Mouse (Mus musculus): Measurements from ENCODE around the gene Rps6kb2. TPM values are rescaled to one million over a fixed set of nuclear protein-coding genes. Genes with fewer than 3 reads are reported as not detected.
"Not testable (repeated sequence)": the region's sequence is repeated elsewhere in the genome, so short reads cannot be mapped to it uniquely, and the experiment has no call there.

Rps6kb2 gene
- polyA plus RNA-seq, 1 experiment from 2014 or later: 51.6 TPM

GRCm38 (mm10) chr19:4139446-4139845 lies 23.7 kb downstream of the Rps6kb2 start, which contains the start of gene Gpr152:
Gene Gpr152, plus strand, starts transcription at chr19:4139787.
- 73% methylated on average over 2 of the region's 2 CpGs for WGBS
- H3K4me2 ChIP-seq (ENCODE audit: low read depth, low read length): no peak within 1 kb of the TSS
- H3K4me1 ChIP-seq (replicated peaks; ENCODE audit: control insufficient read depth, insufficient read depth, low read length): 0 out of 2 replicates have a peak, but pooled peaks cover 4% of the 10 kb centered on the region
- H3K36me3 ChIP-seq (ENCODE audit: control insufficient read depth, insufficient read depth, low read length): no peaks in the 10 kb centered on the region
- no peaks in the 10 kb centered on the region for H3K27me3 ChIP-seq (ENCODE audit: control insufficient read depth, insufficient read depth, low read depth, low read length)
- H3K4me3 ChIP-seq (ENCODE audit: low read length): no peak within 1 kb of the TSS
- no peak within 1 kb of the TSS for H3K27ac ChIP-seq (ENCODE audit: low read length)
- H3K9ac ChIP-seq (ENCODE audit: low read length): no peak within 1 kb of the TSS
- no peaks in the 10 kb centered on the region for H3K9me3 ChIP-seq (ENCODE audit: control insufficient read depth, low read length)
- no peak for ATAC-seq (ENCODE audit: low read depth)

DNA sequence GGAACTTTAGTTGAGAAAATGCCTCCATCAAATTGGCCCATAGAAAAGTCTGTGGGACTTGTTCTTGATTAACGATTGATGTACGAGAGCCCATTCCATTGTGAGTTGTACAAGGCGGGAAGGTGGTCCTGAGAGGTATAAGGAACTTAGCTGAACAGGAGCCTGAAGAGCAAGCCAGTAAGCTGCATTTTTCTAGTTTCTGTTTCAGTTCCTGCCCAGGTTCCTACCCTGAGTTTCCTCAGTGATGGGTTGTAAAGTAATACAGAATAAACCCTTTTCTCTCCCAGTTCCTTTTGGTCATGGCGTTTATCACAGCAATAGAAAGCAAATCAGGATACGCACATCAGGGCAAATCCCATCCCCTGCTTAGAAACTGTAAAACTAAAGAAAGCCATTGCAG lies 25.2 kb downstream of the Rps6kb2 start:
- Histone ChIP-seq H3K4me3 (ENCODE audit: low read length) (no peak overlapping the region), H3K27me3 (ENCODE audit: control insufficient read depth, insufficient read depth, low read depth, low read length) (no peaks in the 10 kb centered on the region), H3K9ac (ENCODE audit: low read length) (no peak overlapping the region), H3K4me1 (replicated peaks; ENCODE audit: control insufficient read depth, insufficient read depth, low read length) (0 out of 2 replicates have a peak, but pooled peaks cover 4% of the 10 kb centered on the region), H3K9me3 (ENCODE audit: control insufficient read depth, low read length) (no peaks in the 10 kb centered on the region), H3K27ac (ENCODE audit: low read length) (no peak overlapping the region), H3K36me3 (ENCODE audit: control insufficient read depth, insufficient read depth, low read length) (0 out of 2 replicates have a peak, but pooled peaks cover 3% of the 10 kb centered on the region), H3K4me2 (ENCODE audit: low read depth, low read length) (no peak overlapping the region)
- no peak for ATAC-seq (ENCODE audit: low read depth)
- 80% methylated on average over 5 of the region's 5 CpGs for WGBS

- H3K27me3 ChIP-seq (ENCODE audit: control insufficient read depth, insufficient read depth, low read depth, low read length): no peaks in the 10 kb centered on the region
- no peaks in the 10 kb centered on the region for H3K9me3 ChIP-seq (ENCODE audit: control insufficient read depth, low read length)
- 0 out of 2 replicates have a peak, but pooled peaks cover 4% of the 10 kb centered on the region for H3K4me1 ChIP-seq (replicated peaks; ENCODE audit: control insufficient read depth, insufficient read depth, low read length)
- WGBS: 61% methylated on average over 5 of the region's 5 CpGs
- H3K27ac ChIP-seq (ENCODE audit: low read length): no peak overlapping the region
- H3K4me3 ChIP-seq (ENCODE audit: low read length): no peak overlapping the region
- no peak overlapping the region for H3K4me2 ChIP-seq (ENCODE audit: low read depth, low read length)
- H3K9ac ChIP-seq (ENCODE audit: low read length): no peak overlapping the region
- 0 out of 2 replicates have a peak, but pooled peaks cover 6% of the 10 kb centered on the region for H3K36me3 ChIP-seq (ENCODE audit: control insufficient read depth, insufficient read depth, low read length)
- no peak for ATAC-seq (ENCODE audit: low read depth)
Observed at GRCm38 (mm10) chr19:4136463-4136862, 26.7 kb downstream of the Rps6kb2 start.

GRCm38 (mm10) chr19:4135963-4136345 lies 27.2 kb downstream of the Rps6kb2 start:
- not testable (repeated sequence) for H3K9ac ChIP-seq (ENCODE audit: low read length); H3K27ac ChIP-seq (ENCODE audit: low read length); H3K4me3 ChIP-seq (ENCODE audit: low read length); H3K9me3 ChIP-seq (ENCODE audit: control insufficient read depth, low read length); H3K36me3 ChIP-seq (ENCODE audit: control insufficient read depth, insufficient read depth, low read length); H3K27me3 ChIP-seq (ENCODE audit: control insufficient read depth, insufficient read depth, low read depth, low read length); H3K4me2 ChIP-seq (ENCODE audit: low read depth, low read length); H3K4me1 ChIP-seq (replicated peaks; ENCODE audit: control insufficient read depth, insufficient read depth, low read length); ATAC-seq (ENCODE audit: low read depth)
- WGBS: 16% methylated on average over 8 of the region's 8 CpGs

DNA sequence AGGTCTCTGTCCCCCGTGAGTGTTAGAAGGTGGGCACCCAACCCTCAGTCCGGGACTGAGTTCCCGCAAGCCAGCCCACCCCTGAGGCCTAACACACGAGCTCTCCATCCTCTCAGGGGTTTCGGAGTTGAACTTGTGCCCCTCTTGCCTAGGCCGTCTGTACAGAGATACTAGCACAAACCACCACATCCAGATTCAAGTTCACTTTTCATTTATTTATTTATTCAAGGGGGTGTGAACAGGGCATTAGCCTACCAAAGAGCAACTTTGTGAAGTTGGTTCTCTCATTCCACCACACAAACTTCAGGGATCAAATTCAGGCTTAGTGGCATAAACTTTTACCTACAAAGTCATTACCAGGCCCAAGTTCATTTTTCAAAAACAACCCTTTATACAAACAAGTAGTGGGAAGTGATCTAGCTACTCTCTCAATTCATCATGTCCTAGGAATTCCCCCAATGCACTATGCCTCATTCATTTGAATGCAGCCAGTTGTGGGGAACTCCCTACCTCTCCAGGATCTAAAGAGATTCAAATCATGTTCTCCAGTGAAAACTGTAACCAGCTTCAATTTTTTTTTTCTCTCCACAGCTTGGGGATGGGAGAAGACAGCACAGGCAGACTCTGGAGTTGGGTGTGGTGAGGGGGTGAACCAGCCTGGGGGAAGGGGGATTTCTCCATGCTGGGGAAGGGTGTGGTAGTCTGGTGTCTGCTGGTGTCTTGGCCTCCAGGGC lies 27.8 kb downstream of the Rps6kb2 start:
- not testable (repeated sequence) for H3K9me3 ChIP-seq (ENCODE audit: control insufficient read depth, low read length); ATAC-seq (ENCODE audit: low read depth); H3K4me3 ChIP-seq (ENCODE audit: low read length); H3K36me3 ChIP-seq (ENCODE audit: control insufficient read depth, insufficient read depth, low read length); H3K4me1 ChIP-seq (replicated peaks; ENCODE audit: control insufficient read depth, insufficient read depth, low read length); H3K27me3 ChIP-seq (ENCODE audit: control insufficient read depth, insufficient read depth, low read depth, low read length); H3K4me2 ChIP-seq (ENCODE audit: low read depth, low read length); H3K27ac ChIP-seq (ENCODE audit: low read length); H3K9ac ChIP-seq (ENCODE audit: low read length)
- WGBS: 70% methylated on average over 6 of the region's 6 CpGs

DNA sequence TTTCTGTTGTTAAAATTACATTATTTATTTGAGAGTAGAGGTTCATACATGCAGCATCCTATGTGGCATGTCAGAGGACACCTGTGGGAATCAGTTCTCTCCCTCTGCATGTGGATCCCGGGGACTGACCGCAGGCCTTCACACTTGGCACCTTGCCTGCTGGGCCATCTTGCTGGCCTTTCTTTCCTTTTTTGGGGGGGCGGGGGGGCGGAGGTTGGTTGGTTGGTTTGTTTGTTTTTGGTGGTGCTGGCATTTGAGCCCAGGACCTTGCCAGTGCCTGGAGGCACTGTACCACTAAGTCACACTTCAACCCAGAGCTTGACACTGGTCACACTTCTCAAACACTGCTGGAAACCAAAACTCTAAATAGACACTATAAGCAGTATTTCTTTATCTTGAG lies 28.8 kb downstream of the Rps6kb2 start:
- WGBS: 85% methylated on average over 4 of the region's 4 CpGs
- H3K4me2 ChIP-seq (ENCODE audit: low read depth, low read length): no peak overlapping the region
- H3K27ac ChIP-seq (ENCODE audit: low read length): no peak overlapping the region
- no peak overlapping the region for H3K9ac ChIP-seq (ENCODE audit: low read length)
- H3K9me3 ChIP-seq (ENCODE audit: control insufficient read depth, low read length): no peaks in the 10 kb centered on the region
- no peak overlapping the region for H3K4me3 ChIP-seq (ENCODE audit: low read length)
- H3K4me1 ChIP-seq (replicated peaks; ENCODE audit: control insufficient read depth, insufficient read depth, low read length): 0 out of 2 replicates have a peak, but pooled peaks cover 4% of the 10 kb centered on the region
- peaks cover 11% of the 10 kb centered on the region for H3K36me3 ChIP-seq (ENCODE audit: control insufficient read depth, insufficient read depth, low read length)
- ATAC-seq (ENCODE audit: low read depth): no peak
- no peaks in the 10 kb centered on the region for H3K27me3 ChIP-seq (ENCODE audit: control insufficient read depth, insufficient read depth, low read depth, low read length)

GRCm38 (mm10) chr19:4131768-4132167 lies 31.4 kb downstream of the Rps6kb2 start:
- H3K4me2 ChIP-seq (ENCODE audit: low read depth, low read length): no peak overlapping the region
- H3K27ac ChIP-seq (ENCODE audit: low read length): no peak overlapping the region
- no peak overlapping the region for H3K9ac ChIP-seq (ENCODE audit: low read length)
- WGBS: 90% methylated on average over 2 of the region's 2 CpGs
- no peaks in the 10 kb centered on the region for H3K27me3 ChIP-seq (ENCODE audit: control insufficient read depth, insufficient read depth, low read depth, low read length)
- no peak overlapping the region for H3K4me3 ChIP-seq (ENCODE audit: low read length)
- peaks cover 17% of the 10 kb centered on the region for H3K36me3 ChIP-seq (ENCODE audit: control insufficient read depth, insufficient read depth, low read length)
- no peak for ATAC-seq (ENCODE audit: low read depth)
- no peaks in the 10 kb centered on the region for H3K9me3 ChIP-seq (ENCODE audit: control insufficient read depth, low read length)
- peaks cover 4% of the 10 kb centered on the region for H3K4me1 ChIP-seq (replicated peaks; ENCODE audit: control insufficient read depth, insufficient read depth, low read length)

DNA sequence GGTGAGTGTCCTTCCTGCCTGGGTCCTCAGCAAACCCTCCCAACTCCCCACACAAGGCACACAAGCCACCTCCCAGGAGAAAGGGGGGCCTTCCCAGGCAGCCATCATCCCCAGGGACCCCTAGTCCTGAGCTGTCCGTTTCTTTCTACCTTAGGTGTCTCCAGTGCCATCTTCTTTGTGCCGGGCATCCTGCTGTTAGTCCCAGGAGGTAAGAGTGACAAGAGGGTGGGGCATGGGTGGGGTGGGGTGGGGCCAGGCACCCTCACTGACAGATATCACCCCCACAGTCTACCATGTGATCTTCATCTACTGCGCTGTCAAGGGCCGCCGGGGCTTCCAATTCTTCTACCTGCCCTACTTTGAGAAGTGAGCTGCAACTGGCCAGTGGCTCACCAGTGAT lies 32.1 kb downstream of the Rps6kb2 start:
- H3K4me2 ChIP-seq (ENCODE audit: low read depth, low read length): no peak overlapping the region
- H3K4me3 ChIP-seq (ENCODE audit: low read length): no peak overlapping the region
- WGBS: 88% methylated on average over 5 of the region's 5 CpGs
- no peak overlapping the region for H3K9ac ChIP-seq (ENCODE audit: low read length)
- peaks cover 8% of the 10 kb centered on the region for H3K4me1 ChIP-seq (replicated peaks; ENCODE audit: control insufficient read depth, insufficient read depth, low read length)
- ATAC-seq (ENCODE audit: low read depth): no peak
- no peaks in the 10 kb centered on the region for H3K27me3 ChIP-seq (ENCODE audit: control insufficient read depth, insufficient read depth, low read depth, low read length)
- H3K36me3 ChIP-seq (ENCODE audit: control insufficient read depth, insufficient read depth, low read length): peaks cover 17% of the 10 kb centered on the region
- H3K9me3 ChIP-seq (ENCODE audit: control insufficient read depth, low read length): no peaks in the 10 kb centered on the region
- no peak overlapping the region for H3K27ac ChIP-seq (ENCODE audit: low read length)

- Histone ChIP-seq H3K4me3 (ENCODE audit: low read length) (no peak overlapping the region), H3K4me1 (replicated peaks; ENCODE audit: control insufficient read depth, insufficient read depth, low read length) (peaks cover 8% of the 10 kb centered on the region), H3K9me3 (ENCODE audit: control insufficient read depth, low read length) (no peaks in the 10 kb centered on the region), H3K27ac (ENCODE audit: low read length) (no peak overlapping the region), H3K36me3 (ENCODE audit: control insufficient read depth, insufficient read depth, low read length) (peaks cover 17% of the 10 kb centered on the region), H3K4me2 (ENCODE audit: low read depth, low read length) (no peak overlapping the region), H3K27me3 (ENCODE audit: control insufficient read depth, insufficient read depth, low read depth, low read length) (no peaks in the 10 kb centered on the region), H3K9ac (ENCODE audit: low read length) (no peak overlapping the region)
- ATAC-seq (ENCODE audit: low read depth): no peak
- 88% methylated on average over 4 of the region's 4 CpGs for WGBS
Observed at GRCm38 (mm10) chr19:4130106-4130505, 33.0 kb downstream of the Rps6kb2 start.

Measured in lung, embryonic 16.5 days (tissue).